Mouse (Mus musculus): Measurements from ENCODE around the gene Arhgap15.

The Arhgap15 gene

DNA sequence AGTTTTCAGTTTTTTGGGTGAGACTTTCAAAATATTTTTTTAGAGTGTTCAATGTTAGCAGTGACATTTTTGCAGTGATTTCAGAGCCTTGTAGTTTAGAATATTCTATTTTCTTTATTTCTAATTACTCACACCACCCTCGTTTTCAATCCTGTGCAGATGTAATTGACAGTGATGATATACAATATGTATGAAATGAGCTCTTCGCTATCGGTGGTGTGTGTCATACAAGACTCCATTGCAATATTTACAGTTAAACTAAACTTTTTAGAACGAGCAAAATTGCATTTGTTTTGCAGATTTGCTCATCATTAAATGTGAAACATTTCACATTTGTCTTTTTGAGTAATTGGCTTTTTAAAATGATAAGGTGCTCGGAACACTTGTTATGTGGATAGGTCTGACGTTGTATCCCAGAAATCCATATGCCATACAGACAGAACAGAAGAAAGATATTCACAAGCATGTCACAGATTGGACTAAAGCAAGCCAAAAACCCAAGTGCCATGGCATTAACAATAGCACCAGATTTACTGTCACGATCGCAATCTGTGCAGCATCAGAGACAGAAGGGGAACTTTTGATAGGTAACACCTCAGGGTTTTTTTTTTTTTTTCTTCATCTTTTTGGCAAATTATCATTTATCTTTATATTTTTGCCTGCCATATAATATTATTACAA lies 280.6 kb downstream of the Arhgap15 start:
- no peak for DNase-seq (ENCODE audit: low spot score in 2 of 2)

DNA sequence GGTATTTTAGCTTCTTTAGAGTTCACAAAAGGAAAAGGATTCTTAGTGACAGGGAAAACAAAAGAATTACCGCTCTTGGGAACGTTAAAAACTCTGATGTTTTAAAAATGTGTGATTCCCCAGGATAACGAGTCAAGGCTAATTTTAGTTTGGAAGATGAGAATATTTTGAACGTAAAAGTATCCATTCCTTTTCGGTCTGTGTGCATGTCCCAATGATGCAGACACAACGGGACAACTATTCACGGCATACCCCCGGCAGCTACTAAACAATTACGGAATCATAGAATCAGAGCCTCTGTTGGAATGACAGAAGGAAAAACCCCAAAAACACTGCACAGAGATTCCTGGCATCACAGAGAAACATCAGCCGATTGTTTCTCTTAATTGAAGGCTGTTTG lies 281.2 kb downstream of the Arhgap15 start:
- no peak for DNase-seq (ENCODE audit: low spot score in 2 of 2)

DNA sequence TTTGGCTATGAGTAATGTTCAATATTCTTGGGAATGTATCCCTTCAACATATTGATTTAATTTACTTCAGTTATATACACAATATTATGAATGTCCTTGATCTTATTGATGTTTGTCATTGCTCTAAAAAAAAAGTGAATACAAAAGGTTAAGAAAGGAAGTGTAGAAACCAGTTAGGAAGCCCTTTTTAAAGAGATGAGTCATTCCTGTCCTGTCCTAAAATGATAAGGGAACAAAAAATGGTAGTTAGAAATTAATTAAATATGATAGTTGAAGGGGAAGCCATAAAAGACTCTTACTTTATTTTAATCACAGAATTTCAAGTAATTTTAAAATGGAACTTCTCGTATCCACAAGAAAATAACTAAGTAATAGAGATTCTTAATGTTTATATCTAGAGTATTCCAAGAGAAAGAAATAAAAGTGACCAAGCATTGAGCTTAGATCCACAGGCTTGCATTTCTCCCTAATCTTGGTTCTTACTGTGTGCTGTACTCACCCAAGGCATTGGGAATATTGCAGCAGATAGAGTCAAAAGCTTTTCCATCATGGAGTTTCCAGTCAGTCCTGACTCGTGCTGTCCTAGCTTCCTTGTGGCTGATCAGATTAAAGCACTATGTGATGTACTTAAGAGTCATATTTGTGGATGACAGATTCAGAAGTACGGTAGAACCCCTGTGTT lies 291.0 kb downstream of the Arhgap15 start:
- no peak for DNase-seq (ENCODE audit: low spot score in 2 of 2)

DNA sequence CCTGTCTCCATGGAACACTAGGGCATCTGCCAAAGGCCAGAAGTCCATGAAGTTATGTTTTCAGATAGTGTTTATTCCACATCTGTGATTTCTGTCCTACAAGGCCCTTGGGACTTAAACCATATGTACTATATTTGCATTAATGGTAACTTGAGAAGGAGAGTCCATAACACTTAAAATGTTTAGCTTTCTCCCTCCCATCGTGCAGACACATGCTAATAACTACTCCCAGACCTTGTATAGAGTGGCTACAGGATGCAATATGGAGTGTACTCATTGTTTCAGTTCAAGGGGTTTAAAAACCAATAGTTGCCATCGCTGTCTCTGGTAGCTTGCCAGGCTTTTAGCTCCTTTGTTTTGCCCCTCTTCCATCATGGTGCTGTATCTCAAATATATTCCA lies 295.5 kb downstream of the Arhgap15 start:
- DNase-seq (ENCODE audit: low spot score in 2 of 2): no peak

DNA sequence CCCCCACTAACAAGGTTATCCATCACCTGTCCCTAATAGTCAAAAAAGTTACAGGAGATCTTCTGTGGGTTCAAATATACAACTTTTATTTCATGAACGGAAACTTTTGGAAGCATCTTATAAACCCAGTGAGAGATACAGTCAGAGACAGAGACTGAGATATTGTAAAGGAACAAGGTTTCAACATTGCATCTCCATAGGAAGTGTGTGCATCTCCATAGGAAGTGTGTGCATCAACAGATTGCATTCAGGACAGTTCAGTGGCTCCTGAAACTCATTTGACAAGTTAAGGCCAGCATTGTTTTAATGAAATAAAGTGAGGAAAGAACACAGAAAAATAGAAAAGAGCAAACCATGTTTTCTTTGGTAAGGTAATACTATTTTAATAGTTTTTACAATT lies 296.0 kb downstream of the Arhgap15 start:
- no peak for DNase-seq (ENCODE audit: low spot score in 2 of 2)

DNA sequence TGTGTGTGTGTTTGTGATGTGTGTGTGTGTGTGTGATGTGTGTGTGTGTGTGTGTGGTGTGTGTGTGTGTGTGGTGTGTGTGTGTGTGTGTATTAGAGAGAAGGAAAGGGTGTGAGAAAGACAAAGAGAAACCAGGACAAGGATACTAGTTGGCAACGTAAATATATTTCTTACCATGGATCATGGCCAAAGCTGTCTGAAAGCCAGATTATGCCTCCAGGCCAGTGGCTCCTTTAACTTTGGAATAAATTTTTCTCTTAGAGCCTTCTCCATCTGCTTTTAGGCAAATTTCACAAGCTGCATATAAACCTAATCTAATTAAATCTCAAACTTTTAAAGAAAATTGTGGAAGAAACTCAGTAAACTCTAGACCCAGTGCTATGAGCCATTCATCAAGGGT lies 296.6 kb downstream of the Arhgap15 start:
- no peak for DNase-seq (ENCODE audit: low spot score in 2 of 2)

DNA sequence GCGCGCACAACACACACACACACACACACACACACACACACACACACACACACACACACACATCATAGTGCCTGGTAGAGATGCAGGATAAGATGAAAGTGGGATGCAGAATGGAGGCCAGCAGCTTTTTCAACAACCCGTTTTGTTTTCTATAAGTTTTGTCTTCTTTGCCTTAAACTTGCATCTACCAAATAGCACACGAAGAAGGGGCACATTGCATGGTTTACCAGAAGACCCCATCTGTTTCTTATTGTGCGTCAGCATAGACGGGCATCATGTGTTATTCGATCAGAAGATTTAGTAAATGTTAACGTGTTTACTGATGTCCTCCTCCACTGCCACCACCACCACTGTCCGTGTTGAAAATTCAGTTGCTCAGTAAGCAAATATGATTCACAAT lies 311.7 kb downstream of the Arhgap15 start:
- DNase-seq (ENCODE audit: low spot score in 2 of 2): no peak

DNA sequence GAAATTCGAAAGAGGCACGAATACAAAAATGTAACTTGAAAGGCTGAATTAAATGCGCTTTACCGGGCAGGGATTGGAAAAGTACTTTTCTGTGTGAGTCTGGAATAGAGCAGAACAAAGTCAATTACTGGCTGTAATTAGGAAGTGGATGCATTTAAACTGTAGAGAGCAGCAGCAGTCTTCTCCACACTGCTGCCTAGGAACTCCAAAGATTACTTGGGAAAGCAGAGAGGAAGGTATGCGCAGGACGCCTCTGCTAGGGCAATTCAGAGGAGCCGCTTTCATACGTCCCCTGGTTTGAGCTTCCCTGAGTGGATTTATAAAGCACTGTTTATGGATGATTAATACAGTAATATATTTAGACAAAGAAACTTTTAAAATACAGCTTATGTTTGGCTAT lies 312.1 kb downstream of the Arhgap15 start:
- DNase-seq (ENCODE audit: low spot score in 2 of 2): peak in 1 of 2 experiments; percentile 8

DNA sequence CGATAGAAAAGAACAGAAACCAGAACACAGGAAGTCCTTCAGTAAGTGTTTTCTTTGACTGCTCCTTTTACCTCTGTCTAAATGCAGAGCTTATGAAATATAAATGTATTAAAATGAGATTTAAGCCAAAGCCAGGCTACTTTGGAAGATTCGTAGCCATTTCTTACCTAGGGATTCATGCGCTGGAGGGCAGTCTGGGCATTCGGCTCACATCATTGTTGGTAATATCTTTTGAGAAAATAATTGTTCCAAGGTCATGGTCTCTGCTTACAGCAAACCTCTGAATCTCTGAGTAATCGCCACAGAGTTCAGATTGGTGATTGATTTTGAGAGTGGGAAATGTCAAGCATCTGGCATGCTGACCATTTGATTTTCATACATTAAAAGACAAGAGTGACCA lies 316.4 kb downstream of the Arhgap15 start:
- no peak for DNase-seq (ENCODE audit: low spot score in 2 of 2)

DNA sequence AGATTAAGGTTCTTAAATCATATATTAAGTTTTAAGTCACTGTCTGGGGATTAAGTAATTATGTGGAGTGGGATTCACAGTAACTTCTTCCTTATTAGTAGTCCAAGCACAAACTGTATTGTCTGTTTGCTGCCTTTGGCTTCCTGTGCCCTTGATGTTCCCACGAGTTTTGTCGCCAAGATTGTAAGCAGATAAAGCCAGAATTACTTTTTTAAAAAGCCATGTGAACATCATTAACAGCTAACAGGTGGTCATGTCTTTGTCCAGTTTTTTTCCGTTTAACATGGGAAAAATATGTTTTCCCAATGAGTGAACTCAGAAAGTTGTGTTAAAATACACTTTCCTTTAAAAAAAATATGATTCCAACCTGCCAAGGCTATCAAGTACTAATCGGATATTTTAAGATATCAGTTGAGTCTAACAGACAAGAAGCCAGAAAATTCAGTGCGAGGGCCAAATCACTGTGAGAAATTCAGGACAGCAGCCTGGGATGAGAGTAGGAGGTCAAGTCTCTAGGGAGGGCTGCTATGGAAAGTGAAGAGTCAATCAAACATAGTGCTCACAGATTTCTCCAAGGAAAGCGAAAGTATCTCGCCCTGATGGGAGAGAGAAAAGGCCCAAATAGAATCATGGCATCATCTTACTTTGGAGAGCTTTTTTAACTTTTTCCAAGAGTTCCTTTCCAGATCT lies 319.7 kb downstream of the Arhgap15 start:
- DNase-seq (ENCODE audit: low spot score in 2 of 2): no peak

DNA sequence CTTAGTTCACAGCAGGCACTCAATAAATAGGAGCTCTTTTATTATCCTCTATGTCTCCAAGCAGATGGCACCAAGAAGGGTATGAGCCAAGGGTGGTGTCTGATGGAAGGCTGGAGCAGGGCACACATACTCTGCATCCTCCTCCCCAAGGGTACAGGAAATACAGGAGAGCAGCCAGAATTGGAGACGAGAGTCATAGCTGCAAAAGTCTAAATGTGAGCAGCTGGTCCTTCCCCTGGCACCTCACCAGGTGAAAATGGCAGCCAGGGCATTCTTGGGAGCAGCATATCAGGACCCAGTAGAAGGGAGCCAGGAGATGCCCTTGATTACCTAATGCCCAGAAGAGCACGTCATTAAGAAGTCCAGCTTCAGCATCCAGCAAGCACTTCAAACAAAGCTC lies 320.3 kb downstream of the Arhgap15 start:
- no peak for DNase-seq (ENCODE audit: low spot score in 2 of 2)

DNA sequence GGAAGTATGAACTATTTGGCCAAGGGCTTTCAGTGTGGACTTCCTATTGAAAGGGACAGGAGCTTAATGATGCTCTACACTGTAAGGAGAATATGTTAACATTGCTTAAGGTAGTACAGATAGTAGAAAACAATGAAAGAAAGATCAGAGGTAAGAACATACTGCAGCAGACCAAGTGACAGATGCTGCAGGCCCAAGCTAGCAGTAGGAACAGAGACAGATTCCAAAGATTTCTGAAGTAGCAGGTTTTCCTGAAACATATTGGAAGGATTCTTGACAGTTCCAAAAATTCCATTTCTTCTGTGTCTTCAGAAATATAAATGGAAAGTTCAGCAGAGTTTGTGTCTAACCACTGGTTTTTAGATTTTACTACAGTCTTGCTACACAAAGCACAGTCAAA lies 327.9 kb downstream of the Arhgap15 start:
- DNase-seq (ENCODE audit: low spot score in 2 of 2): no peak

DNA sequence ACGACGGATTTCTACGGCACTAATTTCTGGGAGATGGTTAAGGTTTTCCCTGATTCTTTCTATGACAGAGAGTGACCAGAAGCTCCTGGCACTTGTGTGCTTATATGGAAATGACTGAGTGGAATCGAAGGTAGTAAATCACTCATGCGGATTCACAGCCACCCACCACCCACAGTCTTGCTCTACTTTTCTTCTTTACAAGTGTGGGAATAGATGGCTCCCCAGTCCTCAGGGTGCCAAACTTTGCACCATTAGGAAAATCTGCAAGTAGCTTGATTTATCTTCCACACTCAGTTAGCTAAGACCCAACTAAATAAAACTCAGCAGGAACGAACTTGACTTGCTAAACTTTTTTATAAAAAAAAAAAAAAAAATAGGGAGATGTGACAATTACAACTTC lies 331.9 kb downstream of the Arhgap15 start:
- no peak for DNase-seq (ENCODE audit: low spot score in 2 of 2)

DNA sequence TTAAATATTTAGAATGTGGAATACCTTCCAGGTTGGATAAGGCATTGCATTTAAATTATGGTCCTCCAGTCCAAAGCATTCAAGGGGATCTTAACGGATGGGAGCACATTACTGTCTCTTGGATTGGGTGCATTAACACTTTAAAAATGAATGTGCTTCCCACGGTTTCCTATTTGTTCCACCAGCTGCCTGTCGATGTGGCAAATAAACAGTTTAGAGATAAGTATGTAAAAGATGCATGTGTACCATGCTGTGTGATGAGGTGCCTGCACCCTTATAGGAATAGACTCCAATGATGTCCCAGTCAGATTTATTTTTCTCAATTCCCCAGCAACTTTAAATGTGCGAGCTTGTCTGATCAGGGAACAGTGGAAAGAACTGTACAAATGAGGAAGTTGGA lies 332.6 kb downstream of the Arhgap15 start:
- DNase-seq (ENCODE audit: low spot score in 2 of 2): no peak

DNA sequence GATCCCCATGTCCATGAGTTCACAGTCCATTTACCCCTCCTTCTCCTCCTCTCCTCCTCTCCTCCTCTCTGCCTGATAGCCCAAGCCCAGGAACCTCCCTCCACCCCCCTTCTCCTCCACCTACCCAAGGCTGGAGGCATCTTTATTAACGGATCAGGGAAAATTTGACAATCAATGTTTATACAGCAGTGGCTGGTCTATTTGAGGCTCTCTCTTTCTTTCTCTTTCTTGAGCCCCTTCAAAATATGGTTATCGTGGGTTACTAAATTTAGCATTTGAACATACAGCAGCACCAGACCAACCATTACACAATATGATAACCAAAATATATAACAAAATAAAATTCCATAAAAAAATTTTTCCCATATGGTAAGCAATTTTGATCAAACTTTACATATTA lies 335.8 kb downstream of the Arhgap15 start:
- no peak for DNase-seq (ENCODE audit: low spot score in 2 of 2)

DNA sequence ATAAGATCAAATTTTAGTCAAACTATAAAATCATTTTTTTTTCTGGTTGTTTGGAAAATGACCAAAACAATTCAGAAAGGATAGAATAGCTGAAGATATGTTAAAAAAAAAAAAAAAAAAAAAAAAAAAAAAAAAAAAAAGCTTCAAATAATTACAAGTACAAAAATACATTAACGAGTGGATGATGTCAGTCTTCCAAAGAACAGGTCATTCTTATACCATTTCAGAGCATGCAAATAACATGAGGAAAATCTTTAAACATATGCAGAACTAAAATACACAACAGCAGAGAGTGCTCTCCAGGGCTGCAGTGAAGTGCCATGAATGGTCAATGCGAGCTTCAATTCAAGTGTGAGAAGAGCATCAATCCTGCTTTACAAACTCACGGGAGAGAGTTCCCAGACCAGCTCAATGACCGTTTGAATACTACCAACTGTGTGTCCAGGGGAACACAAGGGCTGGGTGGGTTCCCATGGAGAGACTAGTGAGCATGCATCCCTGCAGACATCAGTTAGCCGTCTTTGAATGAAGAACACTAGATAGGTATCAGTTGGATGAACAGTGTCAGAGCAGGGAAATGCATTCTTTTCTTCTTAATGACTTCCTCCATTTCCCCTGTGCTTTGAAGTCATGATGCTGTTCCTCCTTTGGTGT lies 337.9 kb downstream of the Arhgap15 start:
- no peak for DNase-seq (ENCODE audit: low spot score in 2 of 2)

DNA sequence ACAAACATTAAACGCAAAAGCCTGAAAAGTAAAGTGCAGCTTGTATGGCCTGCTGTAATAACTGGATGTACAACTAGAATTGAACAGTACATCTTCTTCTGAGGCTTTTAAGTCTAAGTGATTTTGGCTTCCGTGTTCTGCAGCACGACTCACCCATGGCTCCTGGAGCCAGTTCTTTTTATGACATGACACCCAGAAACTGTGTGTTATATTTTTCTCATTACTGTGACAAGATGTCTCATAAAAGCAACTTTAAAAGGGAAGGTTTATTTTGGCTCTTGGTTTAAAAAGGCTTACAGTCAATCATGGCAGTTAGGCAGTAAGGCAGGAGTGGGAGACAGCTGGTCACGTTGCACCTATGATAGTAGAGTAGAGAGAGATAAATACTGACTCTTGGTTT lies 349.9 kb downstream of the Arhgap15 start:
- peak in 1 of 2 experiments; percentile 47 for DNase-seq (ENCODE audit: low spot score in 2 of 2)

DNA sequence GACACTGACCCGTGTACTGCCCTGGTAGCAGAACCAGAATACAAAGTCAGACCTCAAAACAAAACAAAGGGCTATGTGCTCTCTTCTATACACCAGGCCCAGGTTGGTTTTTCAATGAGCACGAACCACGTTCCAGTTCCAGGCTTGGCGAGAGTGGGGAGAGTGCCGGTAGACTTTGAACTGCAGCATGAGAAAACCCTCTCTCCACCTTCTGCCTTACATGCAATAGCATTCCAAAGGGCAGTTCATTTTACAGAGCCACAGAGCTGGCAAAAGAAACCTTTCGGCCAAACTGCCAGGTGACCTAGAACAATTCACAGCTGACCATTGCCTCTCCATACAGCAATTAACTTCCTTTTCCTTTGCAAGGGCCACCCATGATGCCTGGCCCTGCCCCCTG lies 353.7 kb downstream of the Arhgap15 start:
- DNase-seq (ENCODE audit: low spot score in 2 of 2): no peak

DNA sequence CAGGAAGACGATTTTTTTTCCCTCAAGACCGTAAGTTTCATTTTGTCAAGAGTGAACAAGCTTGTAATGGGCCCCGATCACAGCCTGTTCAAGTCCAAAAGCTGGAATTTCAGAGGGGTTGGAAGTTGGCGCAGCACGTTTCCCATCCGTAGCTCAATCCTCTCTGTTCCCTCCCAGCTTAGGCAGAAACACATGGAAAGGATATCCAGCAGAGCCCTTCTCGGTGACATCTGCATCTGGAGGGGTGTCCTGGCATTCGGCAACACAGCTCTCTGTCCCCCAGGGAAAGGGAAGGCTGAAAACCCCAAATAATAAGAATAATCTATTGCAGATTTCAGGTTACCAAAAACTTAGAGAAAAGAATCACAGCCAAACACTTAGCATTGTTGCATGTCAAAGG lies 354.7 kb downstream of the Arhgap15 start:
- no peak for DNase-seq (ENCODE audit: low spot score in 2 of 2)

DNA sequence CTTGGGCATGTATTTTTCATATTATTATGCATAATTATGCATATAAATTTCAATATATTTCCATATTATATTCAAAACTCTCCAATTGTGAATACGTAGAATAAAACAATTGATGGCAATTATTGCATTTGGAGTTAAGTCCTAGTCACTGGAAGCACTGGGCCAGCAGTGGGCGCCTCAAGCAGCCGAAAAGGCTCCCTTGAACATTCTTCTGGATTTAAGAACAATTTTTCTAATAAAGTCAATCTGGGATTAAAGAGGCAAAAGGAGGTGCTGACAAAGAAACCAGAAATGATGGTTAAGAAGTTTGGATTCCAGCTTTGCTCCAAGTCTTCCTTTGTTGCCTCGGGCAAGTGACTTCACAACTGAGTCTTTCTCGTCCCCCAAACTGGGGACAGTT lies 355.1 kb downstream of the Arhgap15 start:
- DNase-seq (ENCODE audit: low spot score in 2 of 2): no peak

DNA sequence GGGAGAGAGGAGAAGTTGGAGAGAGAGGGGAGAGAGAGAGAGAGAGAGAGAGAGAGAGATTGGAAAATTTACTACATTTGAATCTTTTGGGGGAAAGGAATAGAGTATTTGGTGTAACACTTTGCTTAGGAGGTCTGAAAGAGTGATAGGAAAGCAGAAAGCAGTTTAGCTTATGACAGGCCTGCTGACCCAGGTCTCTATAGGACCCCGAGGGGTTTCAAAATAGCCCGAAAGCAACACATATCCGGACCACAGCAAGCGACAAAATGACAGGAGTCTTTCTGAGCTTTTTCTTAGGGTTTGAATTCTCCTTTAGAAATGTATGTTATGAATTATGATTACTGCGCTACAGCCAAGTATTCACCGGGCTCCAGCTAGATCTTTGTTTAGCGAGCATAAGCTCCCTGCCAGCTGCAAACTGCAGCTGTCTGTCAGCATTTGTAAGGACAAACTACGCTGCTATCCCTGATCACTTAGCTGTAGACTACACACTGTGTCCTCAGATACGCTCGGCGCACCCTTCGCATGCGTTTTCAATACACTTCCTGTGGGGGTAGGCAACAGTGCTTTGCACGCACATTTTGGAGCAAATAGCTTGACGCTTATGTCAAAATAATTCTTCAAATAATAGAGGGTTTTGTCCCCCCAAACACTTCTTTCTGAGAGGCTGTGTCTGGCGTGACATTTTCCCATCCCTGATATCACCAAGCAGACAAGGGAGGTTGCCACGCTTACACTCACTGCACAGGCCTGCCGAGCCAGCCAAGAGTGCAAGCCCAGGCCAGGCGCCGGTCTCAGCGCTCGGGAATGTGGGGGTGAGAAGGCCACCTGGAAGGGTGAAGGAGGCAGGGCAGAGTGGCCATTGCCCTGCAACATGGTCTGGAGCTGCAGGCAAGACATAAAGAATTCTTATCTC lies 355.9 kb downstream of the Arhgap15 start:
- no peak for DNase-seq (ENCODE audit: low spot score in 2 of 2)

DNA sequence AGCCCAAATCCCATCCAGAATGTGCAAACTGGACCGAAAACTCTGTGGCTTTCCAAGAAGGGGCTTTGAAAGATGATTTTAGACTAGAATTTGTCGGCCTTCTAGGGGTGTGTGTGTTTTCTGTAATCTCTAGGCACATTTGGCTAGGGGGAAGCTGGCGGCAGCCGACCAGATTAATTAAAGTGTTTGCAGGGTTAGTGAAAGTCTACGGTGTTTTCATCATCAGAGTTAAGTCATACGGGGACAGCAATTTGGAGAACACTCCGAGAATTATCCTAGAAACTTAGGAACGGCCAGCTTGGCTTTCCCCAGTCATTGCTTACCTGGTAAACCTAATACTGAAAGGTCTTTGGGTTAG lies 356.6 kb downstream of the Arhgap15 start:
- no peak for DNase-seq (ENCODE audit: low spot score in 2 of 2)
